ENCODE assay signal across 25 mouse cellular contexts in the genomic region with DNA sequence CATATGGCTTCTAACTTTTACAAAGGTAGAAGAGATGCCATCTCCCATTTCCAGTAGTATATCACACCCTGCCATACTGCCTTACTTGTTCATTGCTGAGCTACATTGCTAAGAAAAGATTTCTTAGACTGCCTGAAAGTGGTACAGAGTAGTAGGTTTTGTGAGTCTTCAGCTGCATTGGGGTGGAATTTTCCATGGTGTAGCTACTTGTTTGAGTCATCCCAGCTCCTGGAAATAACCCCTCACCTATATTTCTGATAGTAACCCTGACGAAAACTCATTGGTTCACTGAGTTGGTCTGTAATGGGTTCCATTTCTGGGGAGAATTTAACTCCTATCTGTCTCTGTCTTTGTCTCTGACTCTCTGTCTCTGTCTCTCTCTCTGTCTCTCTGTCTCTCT.
"Had no signal": no experiment of that assay in that cellular context is flagged by ENCODE, and none has a peak within 500 bp of the region (broad histone marks: within the 10 kb centered on the region; RNA-seq: fewer than 3 reads in every experiment).

No protein-coding gene starts in this region.

- H3K4me2 ChIP-seq: embryonic facial prominence, embryonic 12.5 days; embryonic facial prominence, embryonic 13.5 days; embryonic facial prominence, embryonic 15.5 days; forebrain, embryonic 12.5 days; forebrain, embryonic 13.5 days; forebrain, embryonic 15.5 days had no signal

- H3K36me3 ChIP-seq: embryonic facial prominence, embryonic 10.5 days; embryonic facial prominence, embryonic 12.5 days; embryonic facial prominence, embryonic 13.5 days; embryonic facial prominence, embryonic 15.5 days; forebrain, embryonic 10.5 days; forebrain, embryonic 12.5 days; forebrain, embryonic 15.5 days had no signal

- H3K27ac ChIP-seq: embryonic facial prominence, embryonic 10.5 days; embryonic facial prominence, embryonic 12.5 days; embryonic facial prominence, embryonic 13.5 days; embryonic facial prominence, embryonic 15.5 days; forebrain, embryonic 10.5 days; forebrain, embryonic 12.5 days; forebrain, embryonic 13.5 days; forebrain, embryonic 15.5 days; gastrocnemius, adult 2 months; heart, adult 2 months had no signal

- H3K9me3 ChIP-seq: embryonic facial prominence, embryonic 10.5 days; embryonic facial prominence, embryonic 12.5 days; embryonic facial prominence, embryonic 13.5 days; embryonic facial prominence, embryonic 15.5 days; forebrain, embryonic 10.5 days; forebrain, embryonic 12.5 days; forebrain, embryonic 13.5 days; forebrain, embryonic 15.5 days had no signal

- H3K4me3 ChIP-seq: embryonic facial prominence, embryonic 10.5 days; embryonic facial prominence, embryonic 12.5 days; embryonic facial prominence, embryonic 13.5 days; embryonic facial prominence, embryonic 15.5 days; erythroblast, embryonic 14.5 days; forebrain, embryonic 10.5 days; forebrain, embryonic 12.5 days; forebrain, embryonic 13.5 days; forebrain, embryonic 15.5 days; gastrocnemius, adult 2 months; heart, adult 2 months had no signal

- H3K27me3 ChIP-seq: embryonic facial prominence, embryonic 12.5 days; embryonic facial prominence, embryonic 13.5 days; embryonic facial prominence, embryonic 15.5 days; forebrain, embryonic 12.5 days; forebrain, embryonic 13.5 days; forebrain, embryonic 15.5 days had no signal

- H3K4me1 ChIP-seq: embryonic facial prominence, embryonic 10.5 days; embryonic facial prominence, embryonic 12.5 days; embryonic facial prominence, embryonic 13.5 days; embryonic facial prominence, embryonic 15.5 days; forebrain, embryonic 13.5 days; forebrain, embryonic 15.5 days had no signal

- H3K9ac ChIP-seq: embryonic facial prominence, embryonic 12.5 days; embryonic facial prominence, embryonic 13.5 days; embryonic facial prominence, embryonic 15.5 days; forebrain, embryonic 12.5 days; forebrain, embryonic 13.5 days; forebrain, embryonic 15.5 days; forebrain, postnatal 0 days had no signal

- DNase-seq: cerebellum, adult 9-10 months; cerebellum, adult 9-11 months; cerebellum, postnatal 10 days; cerebellum, postnatal 14 days; cerebellum, postnatal 25 days; cerebellum, postnatal 36 days; embryo, embryonic 11 days; forebrain, postnatal 0 days; gastrocnemius, adult 2 months; gastrocnemius, postnatal 10 days; gastrocnemius, postnatal 14 days; gastrocnemius, postnatal 25 days; gastrocnemius, postnatal 36 days; heart, adult 11 months; heart, adult 18-20 months; heart, adult 2 months had no signal
